Mouse (Mus musculus): ENCODE results near the gene Erf. TPM values are rescaled to one million over a fixed set of nuclear protein-coding genes. Genes with fewer than 3 reads are reported as not detected.

Erf gene
- polyA plus RNA-seq, 1 experiment from 2014 or later: 10.1 TPM

DNA sequence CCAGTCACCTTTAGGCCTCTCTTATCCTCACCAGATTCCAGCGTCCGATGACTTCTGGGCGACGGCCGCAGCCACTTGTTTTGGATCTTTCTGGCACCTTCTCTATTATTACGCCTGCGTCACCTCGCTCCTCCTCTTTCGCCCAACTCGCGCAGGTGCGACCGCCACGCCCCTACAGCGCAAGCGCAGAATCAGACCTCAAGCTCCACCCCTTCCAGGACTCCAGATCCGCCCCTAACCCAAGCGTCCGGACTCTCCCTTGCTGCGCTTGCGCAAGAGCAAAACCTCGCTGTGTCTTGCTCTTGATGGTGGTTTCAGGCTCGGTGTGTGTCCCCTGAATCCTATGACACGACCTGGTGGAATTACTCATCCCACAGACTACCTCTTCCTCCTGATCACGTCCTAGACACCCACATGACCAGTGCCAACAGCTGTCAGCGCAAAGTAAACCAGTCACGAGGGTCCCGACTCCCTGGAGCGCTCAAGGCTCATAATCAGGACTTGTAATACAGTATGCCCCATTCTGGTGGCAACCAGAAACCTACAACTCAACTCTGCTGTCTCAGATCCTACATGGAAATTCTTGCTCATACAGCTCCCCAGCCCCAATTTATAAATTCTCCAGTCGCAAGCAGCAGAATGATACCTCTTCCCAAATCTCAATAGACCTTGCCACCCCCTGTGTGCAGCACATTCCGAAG lies 30.7 kb downstream of the Erf start:
- peak; percentile 95 for DNase-seq (ENCODE audit: extremely low spot score, low spot score)
- H3K4me1 ChIP-seq: peaks cover 48% of the 10 kb centered on the region
- no peaks in the 10 kb centered on the region for H3K9me3 ChIP-seq
- peak overlapping the region; percentile 71 for H3K4me3 ChIP-seq
- H3K27me3 ChIP-seq (ENCODE audit: poor library complexity, severe bottlenecking): no peaks in the 10 kb centered on the region
- peak overlapping the region; percentile 96 for H3K27ac ChIP-seq
- peaks cover 30% of the 10 kb centered on the region for H3K36me3 ChIP-seq (replicated peaks)
- whole genome bisulfite sequencing: 3% methylated on average over 31 of the region's 31 CpGs

DNA sequence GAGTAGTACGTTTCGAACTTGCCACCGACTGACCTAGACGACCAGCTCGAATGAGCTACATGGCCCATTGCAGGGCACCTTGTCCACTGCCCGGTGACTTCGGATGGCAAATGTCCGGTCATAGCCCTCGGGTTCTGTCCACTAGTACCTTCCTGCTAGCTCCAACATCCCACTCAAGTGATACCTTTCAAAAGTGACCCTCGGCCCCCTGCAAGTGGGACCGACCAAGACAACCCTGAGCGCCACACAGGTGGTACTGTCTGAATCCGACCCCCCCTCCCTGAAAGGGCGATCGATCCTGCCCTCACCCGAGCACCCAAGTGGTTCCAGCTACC lies 31.2 kb downstream of the Erf start:
- Histone ChIP-seq H3K36me3 (replicated peaks) (peaks cover 25% of the 10 kb centered on the region), H3K27ac (peak overlapping the region; percentile 96), H3K4me3 (peak overlapping the region; percentile 71), H3K27me3 (ENCODE audit: poor library complexity, severe bottlenecking) (no peaks in the 10 kb centered on the region), H3K9me3 (no peaks in the 10 kb centered on the region), H3K4me1 (peaks cover 48% of the 10 kb centered on the region)
- DNase-seq (ENCODE audit: extremely low spot score, low spot score): no peak
- under 1% methylated on average over 16 of the region's 16 CpGs for WGBS

DNA sequence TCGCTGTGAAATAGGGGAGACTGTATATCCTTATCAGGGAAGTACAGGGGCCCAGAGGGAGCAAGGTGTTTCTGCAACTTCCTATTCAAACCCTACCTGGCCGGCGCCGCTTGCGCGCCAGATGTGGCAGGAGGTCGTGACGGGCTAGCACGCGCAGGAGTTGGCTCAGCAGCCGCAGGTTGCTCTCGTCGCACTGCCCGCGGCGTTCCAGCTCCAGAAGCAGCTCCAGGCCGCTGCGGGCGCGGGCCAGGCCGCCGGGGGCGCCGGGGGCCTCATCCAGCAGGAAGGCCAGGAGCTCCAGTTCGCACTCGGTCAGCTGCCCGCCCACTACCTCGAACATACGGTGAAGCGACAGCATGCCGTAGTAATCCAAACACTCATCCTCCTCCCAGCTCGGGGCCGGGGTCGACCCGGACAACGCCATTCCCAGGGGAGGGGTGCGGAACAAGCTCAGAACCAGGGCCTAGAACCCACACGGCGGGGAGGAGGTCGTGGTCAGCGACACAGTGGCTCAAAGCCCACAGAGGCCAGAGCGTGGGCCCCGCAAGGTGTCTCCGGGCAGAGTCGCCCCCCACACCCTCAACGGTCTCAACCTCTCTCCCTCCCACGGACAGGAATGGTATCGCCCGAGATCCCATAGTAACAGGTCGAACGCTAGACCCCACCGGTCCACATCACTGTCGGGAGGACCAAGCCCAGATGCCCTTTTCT lies 31.7 kb downstream of the Erf start:
- Histone ChIP-seq H3K4me1 (peaks cover 48% of the 10 kb centered on the region), H3K27me3 (ENCODE audit: poor library complexity, severe bottlenecking) (no peaks in the 10 kb centered on the region), H3K27ac (peak overlapping the region; percentile 96), H3K9me3 (no peaks in the 10 kb centered on the region), H3K4me3 (peak overlapping the region; percentile 71), H3K36me3 (replicated peaks) (peaks cover 23% of the 10 kb centered on the region)
- peak; percentile 84 for DNase-seq (ENCODE audit: extremely low spot score, low spot score)
- 1% methylated on average over 53 of the region's 53 CpGs for WGBS

DNA sequence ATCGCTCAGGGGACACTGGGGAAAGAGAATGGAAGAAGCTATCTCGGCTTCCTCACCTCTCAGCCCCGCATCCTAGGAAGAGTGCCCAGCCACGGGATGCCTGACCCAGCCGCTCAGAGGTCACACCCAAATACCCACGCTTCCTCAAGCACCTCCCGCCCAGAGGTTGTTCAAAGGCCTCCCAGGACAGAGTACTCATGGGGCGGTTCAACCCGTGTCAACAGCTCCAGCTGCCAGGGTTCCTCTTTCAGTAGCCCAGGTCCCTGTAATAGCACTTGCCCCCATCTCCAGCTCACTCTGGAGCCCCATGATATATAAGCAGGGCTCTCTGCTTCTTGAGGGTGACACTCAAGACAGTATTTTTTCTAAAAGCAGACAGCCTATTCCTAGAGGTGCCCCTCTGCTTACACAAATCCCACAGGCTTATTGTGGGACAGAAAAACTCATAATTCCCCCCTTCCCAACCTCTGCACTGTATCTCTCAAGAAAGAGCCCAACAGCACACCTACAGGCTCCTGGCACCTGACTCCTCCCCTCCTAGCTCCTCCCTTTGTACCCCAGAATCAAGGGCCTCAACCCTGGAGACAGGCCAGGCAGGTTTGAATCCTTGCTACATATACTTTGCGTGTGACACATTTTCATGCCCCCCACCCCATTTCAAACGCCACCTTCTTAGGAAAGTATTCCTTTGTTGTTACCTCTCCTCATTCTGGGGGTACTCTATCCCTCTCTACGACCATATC lies 32.7 kb downstream of the Erf start:
- peaks cover 14% of the 10 kb centered on the region for H3K36me3 ChIP-seq (replicated peaks)
- H3K9me3 ChIP-seq: no peaks in the 10 kb centered on the region
- no peak overlapping the region for H3K27ac ChIP-seq
- peak overlapping the region; percentile 71; the same call in 1 of the 2 replicates for H3K4me3 ChIP-seq
- H3K27me3 ChIP-seq (ENCODE audit: poor library complexity, severe bottlenecking): no peaks in the 10 kb centered on the region
- 69% methylated on average over 12 of the region's 12 CpGs for WGBS
- peaks cover 44% of the 10 kb centered on the region for H3K4me1 ChIP-seq
- no peak for DNase-seq (ENCODE audit: extremely low spot score, low spot score)

DNA sequence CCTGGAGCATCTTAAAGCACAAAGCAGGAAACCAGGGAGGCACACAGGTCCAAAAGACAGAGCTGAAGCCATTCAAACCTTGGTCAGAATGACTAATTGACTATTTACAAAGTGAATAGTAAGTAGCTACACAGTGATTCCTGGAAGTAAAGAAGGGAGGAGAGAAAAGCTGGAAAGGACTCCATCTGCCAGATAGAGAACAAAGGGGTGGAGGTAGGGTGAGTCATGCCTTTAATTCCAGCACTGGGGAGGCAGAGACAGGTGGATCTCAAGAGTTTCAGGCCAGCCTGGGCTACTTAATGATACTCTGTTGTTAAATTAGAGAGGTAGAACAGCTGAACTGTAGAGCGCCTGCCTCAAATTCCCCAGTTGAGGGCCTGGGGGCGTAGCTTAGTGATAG lies 36.4 kb downstream of the Erf start:
- peaks cover 36% of the 10 kb centered on the region for H3K36me3 ChIP-seq (replicated peaks)
- H3K4me3 ChIP-seq: no peak overlapping the region
- H3K27me3 ChIP-seq (ENCODE audit: poor library complexity, severe bottlenecking): no peaks in the 10 kb centered on the region
- no peak overlapping the region for H3K27ac ChIP-seq
- H3K4me1 ChIP-seq: peaks cover 14% of the 10 kb centered on the region
- no peaks in the 10 kb centered on the region for H3K9me3 ChIP-seq
- DNase-seq (ENCODE audit: extremely low spot score, low spot score): no peak
- 93% methylated on average over 2 of the region's 2 CpGs for WGBS

DNA sequence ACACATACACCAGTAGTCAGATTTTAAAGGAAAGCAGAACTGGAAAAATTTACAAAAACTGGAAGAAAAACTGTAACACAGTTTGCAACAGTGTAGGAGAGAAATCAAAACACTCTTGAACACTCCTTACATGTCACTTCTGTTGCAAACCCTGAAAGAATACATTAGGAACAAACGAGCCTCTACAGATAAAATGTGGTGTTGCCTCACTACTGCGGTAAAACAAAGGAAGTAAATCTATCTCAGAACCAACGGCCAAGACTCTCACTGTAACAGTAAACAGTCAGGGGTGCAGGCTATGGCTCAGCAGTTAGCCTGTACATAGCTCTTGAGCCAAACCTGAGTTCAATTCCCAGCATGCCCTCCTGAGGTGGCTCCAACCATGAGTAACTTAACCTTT lies 37.5 kb downstream of the Erf start:
- Histone ChIP-seq H3K4me3 (no peak overlapping the region), H3K4me1 (peaks cover 5% of the 10 kb centered on the region), H3K36me3 (replicated peaks) (peaks cover 45% of the 10 kb centered on the region), H3K27me3 (ENCODE audit: poor library complexity, severe bottlenecking) (no peaks in the 10 kb centered on the region), H3K9me3 (no peaks in the 10 kb centered on the region), H3K27ac (no peak overlapping the region)
- 83% methylated on average over 3 of the region's 3 CpGs for WGBS
- no peak for DNase-seq (ENCODE audit: extremely low spot score, low spot score)

DNA sequence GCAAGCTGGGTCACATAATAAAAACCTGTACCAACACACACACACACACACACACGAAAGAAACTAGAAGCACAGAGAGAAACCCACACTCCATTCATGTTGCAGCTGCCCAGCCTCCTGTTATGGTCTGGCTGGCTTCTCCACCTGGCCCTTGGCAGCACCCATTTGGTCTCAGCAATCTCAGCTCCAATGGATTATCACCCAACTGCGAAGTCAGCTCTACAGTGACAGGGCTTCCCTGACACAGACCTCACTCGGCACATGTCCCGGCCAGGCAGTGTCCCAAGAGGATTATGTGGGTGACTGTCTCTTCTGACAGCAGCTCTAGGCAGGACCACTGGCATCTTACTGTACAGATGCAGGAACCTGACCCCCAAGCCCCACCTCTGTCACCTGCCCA lies 40.1 kb downstream of the Erf start:
- H3K4me3 ChIP-seq: no peak overlapping the region
- H3K27ac ChIP-seq: no peak overlapping the region
- peaks cover 54% of the 10 kb centered on the region for H3K36me3 ChIP-seq (replicated peaks)
- H3K9me3 ChIP-seq: no peaks in the 10 kb centered on the region
- DNase-seq (ENCODE audit: extremely low spot score, low spot score): no peak
- H3K27me3 ChIP-seq (ENCODE audit: poor library complexity, severe bottlenecking): no peaks in the 10 kb centered on the region
- no peaks in the 10 kb centered on the region for H3K4me1 ChIP-seq
- WGBS: 92% methylated on average over 4 of the region's 4 CpGs

DNA sequence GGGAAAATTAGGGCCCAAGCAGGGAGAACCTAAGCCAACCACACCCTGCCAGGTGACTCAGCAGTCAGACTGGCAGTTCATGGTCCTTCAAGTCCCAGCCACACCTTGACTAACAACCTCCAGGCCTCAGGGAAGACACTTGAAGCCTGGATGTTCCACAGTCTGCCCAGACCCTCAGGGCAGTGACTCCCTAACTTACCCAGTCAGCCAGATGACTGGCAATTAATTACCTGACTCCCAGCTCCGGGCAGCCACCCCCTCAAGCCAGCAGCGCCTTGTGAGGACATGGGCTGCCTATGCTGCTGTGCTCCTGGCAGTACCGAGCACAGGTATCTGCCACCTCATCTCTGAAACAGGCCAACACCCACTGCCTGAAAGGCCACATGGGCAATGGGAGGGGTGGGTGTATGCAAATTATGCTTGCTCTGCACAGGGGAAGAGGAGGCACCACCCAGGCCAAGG lies 41.4 kb downstream of the Erf start:
- no peaks in the 10 kb centered on the region for H3K9me3 ChIP-seq
- no peaks in the 10 kb centered on the region for H3K27me3 ChIP-seq (ENCODE audit: poor library complexity, severe bottlenecking)
- DNase-seq (ENCODE audit: extremely low spot score, low spot score): no peak
- no peak overlapping the region for H3K4me3 ChIP-seq
- WGBS: 85% methylated on average over 3 of the region's 3 CpGs
- H3K36me3 ChIP-seq (replicated peaks): peaks cover 58% of the 10 kb centered on the region
- no peaks in the 10 kb centered on the region for H3K4me1 ChIP-seq
- H3K27ac ChIP-seq: no peak overlapping the region

DNA sequence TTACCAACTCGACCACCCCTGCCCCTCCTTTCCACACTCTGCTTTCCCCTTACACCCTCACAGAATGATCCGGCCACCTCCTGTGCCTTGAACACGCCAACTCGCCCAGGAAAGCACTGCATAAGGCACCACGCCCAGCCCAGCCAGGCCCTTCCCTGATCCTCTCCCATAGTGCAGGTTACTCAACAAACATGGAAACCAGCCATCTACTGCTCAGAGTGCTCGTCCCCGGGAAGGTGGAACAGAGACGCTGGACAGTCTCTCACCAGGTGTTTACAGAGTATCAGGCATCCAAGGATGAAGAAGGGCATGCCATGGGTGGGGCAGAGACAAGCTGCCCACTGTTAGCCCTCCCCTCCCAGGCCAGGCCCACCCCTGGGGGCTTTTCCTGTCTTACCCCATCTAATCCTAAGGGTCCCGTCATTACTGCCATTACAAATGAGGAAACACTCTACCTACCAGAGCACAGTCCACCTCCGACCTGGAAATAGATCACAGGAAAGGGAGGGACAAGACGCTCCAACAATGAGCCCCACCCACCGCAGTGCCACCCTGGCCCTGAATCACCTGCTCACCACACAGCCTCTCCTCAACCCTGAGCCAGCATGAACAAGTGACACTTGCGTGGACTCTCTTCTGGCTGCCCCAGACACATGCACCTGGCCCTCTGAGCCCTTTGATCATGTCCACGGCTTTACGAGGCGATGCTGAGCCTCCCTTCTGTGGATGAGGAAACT lies 44.3 kb downstream of the Erf start:
- H3K27me3 ChIP-seq (ENCODE audit: poor library complexity, severe bottlenecking): no peaks in the 10 kb centered on the region
- H3K27ac ChIP-seq: no peak overlapping the region
- H3K4me3 ChIP-seq: no peak overlapping the region
- WGBS: 92% methylated on average over 16 of the region's 16 CpGs
- H3K9me3 ChIP-seq: no peaks in the 10 kb centered on the region
- no peaks in the 10 kb centered on the region for H3K4me1 ChIP-seq
- peaks cover 78% of the 10 kb centered on the region for H3K36me3 ChIP-seq (replicated peaks)
- no peak for DNase-seq (ENCODE audit: extremely low spot score, low spot score)

DNA sequence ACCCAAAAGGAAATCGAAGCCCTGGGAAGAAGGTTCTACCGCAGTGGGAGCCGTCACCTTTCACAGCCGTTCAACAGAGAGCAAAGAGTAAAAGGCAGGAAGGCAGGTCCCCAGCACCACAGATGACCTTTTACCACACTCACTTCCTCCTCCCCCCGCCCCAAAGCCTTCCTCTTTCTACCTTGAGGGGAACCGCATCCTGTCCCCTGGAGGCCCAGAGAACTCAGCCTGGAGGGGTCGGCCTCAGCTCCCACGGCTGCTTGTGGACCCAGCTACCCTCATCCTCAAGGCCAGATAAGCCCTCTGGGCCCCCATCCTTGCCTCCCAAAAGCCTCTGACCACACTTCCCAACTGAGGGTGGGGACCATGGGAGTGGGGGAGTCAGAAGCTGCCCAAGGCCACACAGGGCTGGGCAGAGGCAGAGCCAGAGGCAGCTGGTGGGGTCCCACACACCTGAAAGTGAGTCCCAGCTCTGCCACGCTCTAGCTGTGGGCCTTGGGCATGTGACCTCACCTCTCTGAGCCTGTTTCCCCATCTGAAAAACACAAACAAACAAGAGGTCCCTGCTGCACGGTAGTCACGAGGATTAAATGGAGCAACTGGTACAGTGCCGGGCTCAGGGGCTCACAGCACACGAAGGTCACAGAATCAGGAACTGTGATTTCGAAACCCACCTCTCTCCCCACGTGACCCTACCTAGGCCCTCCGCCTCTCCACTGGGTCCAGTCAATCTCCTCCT lies 45.0 kb downstream of the Erf start:
- Histone ChIP-seq H3K27ac (0 out of 2 replicates have a peak overlapping the region, but pooled peaks have one; percentile 6), H3K27me3 (ENCODE audit: poor library complexity, severe bottlenecking) (no peaks in the 10 kb centered on the region), H3K4me1 (no peaks in the 10 kb centered on the region), H3K4me3 (no peak overlapping the region), H3K36me3 (replicated peaks) (peaks cover 73% of the 10 kb centered on the region), H3K9me3 (no peaks in the 10 kb centered on the region)
- no peak for DNase-seq (ENCODE audit: extremely low spot score, low spot score)
- WGBS: 86% methylated on average over 16 of the region's 16 CpGs

DNA sequence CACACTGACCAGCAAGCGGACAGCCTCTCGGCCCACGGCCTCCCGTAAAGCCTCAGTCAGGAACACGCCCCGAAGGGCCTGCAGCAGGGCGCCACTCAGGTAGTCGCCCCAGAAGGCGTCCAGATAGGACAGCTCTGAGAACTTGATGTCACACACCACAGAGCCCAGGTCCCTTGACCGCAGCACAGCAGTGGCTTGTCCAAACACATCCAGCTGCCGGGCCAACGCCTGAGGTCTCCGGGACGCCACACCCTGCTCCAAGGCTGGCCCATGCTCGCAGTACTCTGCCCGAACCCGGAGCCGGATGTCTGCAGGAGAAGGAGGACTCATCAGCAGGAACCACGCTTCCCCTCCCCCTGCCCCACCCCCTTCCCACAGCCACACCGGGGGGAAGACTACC lies 46.9 kb downstream of the Erf start:
- no peak overlapping the region for H3K4me3 ChIP-seq
- 93% methylated on average over 20 of the region's 20 CpGs for WGBS
- H3K4me1 ChIP-seq: no peaks in the 10 kb centered on the region
- H3K27me3 ChIP-seq (ENCODE audit: poor library complexity, severe bottlenecking): no peaks in the 10 kb centered on the region
- H3K27ac ChIP-seq: no peak overlapping the region
- peaks cover 54% of the 10 kb centered on the region for H3K36me3 ChIP-seq (replicated peaks)
- no peaks in the 10 kb centered on the region for H3K9me3 ChIP-seq
- DNase-seq (ENCODE audit: extremely low spot score, low spot score): no peak
